Mouse (Mus musculus) embryonic fibroblast, embryonic 13.5 days (primary cell): ENCODE results near the gene Gm17332.

Experiments
- CTCF ChIP-seq: IDR thresholded peaks from 2 replicates; pipeline ENCODE4 v1.5.1; 2011; ENCODE audit warnings: mild to moderate bottlenecking, control low read depth, low read length, moderate library complexity, borderline replicate concordance; ENCODE audit not compliant: insufficient read depth
- POLR2A ChIP-seq: IDR thresholded peaks from 2 replicates; pipeline ENCODE4 v1.6.1; 2011; ENCODE audit warnings: low read depth, mild to moderate bottlenecking, control low read depth, low read length, moderate library complexity

GRCm38 (mm10) chr11:31170052-31170646 is 12.1 kb downstream of the Gm17332 start:
- no peak for TF ChIP-seq CTCF
- no peak for TF ChIP-seq POLR2A
